Mouse (Mus musculus) cerebellum, adult 2 months (tissue): Measurements from ENCODE around the gene Lmbr1l.

ENCODE experiments used
- CTCF ChIP-seq: fragments of 200-500 bp; IDR thresholded peaks from 2 replicates; pipeline ENCODE4 v1.5.1; 2011; ENCODE audit warnings: low read depth, mild to moderate bottlenecking, control low read depth, low read length, moderate library complexity, borderline replicate concordance; ENCODE audit not compliant: insufficient read depth
- POLR2A ChIP-seq: fragments of 200-500 bp; IDR thresholded peaks from 2 replicates; pipeline ENCODE4 v1.6.1; 2011; ENCODE audit warnings: low read length, control low read depth, borderline replicate concordance; ENCODE audit not compliant: insufficient read depth

DNA sequence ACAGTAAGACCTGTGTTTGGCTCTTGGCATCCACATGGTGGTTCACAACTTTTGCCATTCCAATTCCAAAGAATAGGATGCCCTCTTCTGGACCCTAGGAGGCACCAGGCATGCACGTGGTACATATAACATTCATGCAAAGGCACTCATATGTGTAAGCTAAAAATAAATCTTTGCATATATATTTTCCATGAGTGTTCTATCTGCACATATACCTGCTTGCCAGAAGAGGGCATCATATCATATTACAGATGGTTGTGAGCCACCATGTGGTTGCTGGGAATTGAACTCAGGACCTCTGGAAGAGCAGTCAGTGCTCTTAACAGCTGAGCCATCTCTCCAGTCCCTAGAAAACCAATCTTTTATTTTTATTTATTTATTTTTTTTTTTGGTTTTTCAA is 16.5 kb downstream of the Lmbr1l start:
- TF ChIP-seq CTCF (no peak), POLR2A (no peak)
